Mouse (Mus musculus) neural tube, embryonic 11.5 days (tissue): Measurements from ENCODE around the gene Cenpu. TPM values are rescaled to one million over a fixed set of nuclear protein-coding genes. Genes with fewer than 3 reads are reported as not detected.

Experiments
- ATAC-seq: fragments of 200-750 bp; cut with Nextera tagmentation; 2 replicates; pipeline ENCODE4 v1.8.0; 2017; ENCODE audit warnings: moderate number of reproducible peaks, mild to moderate bottlenecking, moderate TSS enrichment, moderate library complexity; ENCODE audit not compliant: insufficient read depth, low FRiP score, low TSS enrichment
- DNase-seq: peaks from one replicate; pipeline ENCODE4 v3.0.0-alpha.2; 2015; ENCODE audit warnings: low spot score
- H3K27ac ChIP-seq: fragments of 300-500 bp; sonication (generic); 2 replicates; pipeline ENCODE4 v1.5.1; 2014; ENCODE audit warnings: low read depth, mild to moderate bottlenecking, low read length
- H3K27me3 ChIP-seq: fragments of 300-500 bp; sonication (generic); 2 replicates; pipeline ENCODE4 v1.6.1; 2014; ENCODE audit warnings: mild to moderate bottlenecking, low read length, mixed read lengths; ENCODE audit not compliant: control insufficient read depth, insufficient read depth
- H3K36me3 ChIP-seq: fragments of 300-500 bp; sonication (generic); 2 replicates; pipeline ENCODE4 v1.6.1; 2014; ENCODE audit warnings: mild to moderate bottlenecking, low read length, moderate library complexity, mixed read lengths; ENCODE audit not compliant: control insufficient read depth, insufficient read depth
- H3K4me1 ChIP-seq: fragments of 300-500 bp; sonication (generic); 2 replicates; pipeline ENCODE4 v1.6.1; 2014; ENCODE audit warnings: low read length, mixed read lengths; ENCODE audit not compliant: control insufficient read depth, insufficient read depth
- H3K4me2 ChIP-seq: fragments of 300-500 bp; sonication (generic); 2 replicates; pipeline ENCODE4 v1.6.1; 2014; ENCODE audit warnings: low read depth, mild to moderate bottlenecking, moderate library complexity
- H3K4me3 ChIP-seq: fragments of 300-500 bp; sonication (generic); 2 replicates; pipeline ENCODE4 v1.5.1; 2014; ENCODE audit warnings: low read depth, low read length
- H3K9ac ChIP-seq: fragments of 300-500 bp; sonication (generic); 2 replicates; pipeline ENCODE4 v1.6.1; 2014; ENCODE audit warnings: mild to moderate bottlenecking, low read length
- H3K9me3 ChIP-seq: fragments of 300-500 bp; sonication (generic); 2 replicates; pipeline ENCODE4 v1.6.1; 2016; ENCODE audit warnings: low read length; ENCODE audit not compliant: control insufficient read depth
- WGBS: fragments of 180-500 bp; shearing (Covaris S2); extraction: QIAGEN DNeasy Blood & Tissue Kit; methylation state at CpG from one replicate; pipeline ENCODE4 v1.1.7; 2014; 5-methylcytosine and 5-hydroxymethylcytosine counted together
- polyA plus RNA-seq: library from polyadenylated mRNA; unstranded; fragments of >200 nt; fragmentation: Nextera tagmentation; extraction: Ambion mirVana; gene quantifications from 2 replicates; pipeline ENCODE4 v1.2.1, GENCODE M21; 2014

Cenpu gene
- polyA plus RNA-seq, 1 experiment from 2014 or later = 30.0 TPM

- Histone ChIP-seq H3K36me3 (no peaks in the 10 kb centered on the region), H3K27me3 (no peaks in the 10 kb centered on the region), H3K4me3 (no peak overlapping the region), H3K4me2 (no peak overlapping the region), H3K4me1 (no peaks in the 10 kb centered on the region), H3K9ac (no peak overlapping the region), H3K27ac (no peak overlapping the region), H3K9me3 (no peaks in the 10 kb centered on the region)
- WGBS = 80% methylated on average over 6 of the region's 6 CpGs
- DNase-seq (no peak), ATAC-seq (no peak)
These were observed 8.2 kb upstream of the Cenpu start for GRCm38 (mm10) chr8:46543662-46544061.

DNA sequence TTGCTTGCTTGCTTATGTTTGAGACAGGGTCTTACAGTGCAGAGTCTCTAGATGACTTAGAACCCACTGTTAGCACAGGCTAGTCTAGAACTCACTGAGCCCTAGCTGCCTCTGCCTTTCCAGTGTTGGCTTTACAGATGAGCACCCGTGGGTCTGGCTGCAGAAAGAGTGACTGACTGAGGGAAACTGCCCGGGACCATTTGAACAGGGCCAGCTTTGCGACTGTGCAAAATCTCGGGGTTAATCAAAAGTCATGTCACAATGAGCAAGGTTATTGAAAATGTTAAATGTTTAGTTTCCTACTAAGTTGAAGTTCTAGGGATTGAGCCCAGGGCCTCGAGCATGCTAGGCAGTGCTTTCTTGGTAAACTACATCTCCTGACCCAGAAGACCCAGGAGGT, 6.0 kb upstream of the Cenpu start:
- DNase-seq = no peak
- Histone ChIP-seq H3K4me2 (no peak overlapping the region), H3K9ac (no peak overlapping the region), H3K27me3 (no peaks in the 10 kb centered on the region), H3K4me1 (no peaks in the 10 kb centered on the region), H3K36me3 (no peaks in the 10 kb centered on the region), H3K27ac (no peak overlapping the region), H3K9me3 (no peaks in the 10 kb centered on the region), H3K4me3 (no peak overlapping the region)
- ATAC-seq = no peak
- WGBS = 89% methylated on average over 5 of the region's 5 CpGs

DNA sequence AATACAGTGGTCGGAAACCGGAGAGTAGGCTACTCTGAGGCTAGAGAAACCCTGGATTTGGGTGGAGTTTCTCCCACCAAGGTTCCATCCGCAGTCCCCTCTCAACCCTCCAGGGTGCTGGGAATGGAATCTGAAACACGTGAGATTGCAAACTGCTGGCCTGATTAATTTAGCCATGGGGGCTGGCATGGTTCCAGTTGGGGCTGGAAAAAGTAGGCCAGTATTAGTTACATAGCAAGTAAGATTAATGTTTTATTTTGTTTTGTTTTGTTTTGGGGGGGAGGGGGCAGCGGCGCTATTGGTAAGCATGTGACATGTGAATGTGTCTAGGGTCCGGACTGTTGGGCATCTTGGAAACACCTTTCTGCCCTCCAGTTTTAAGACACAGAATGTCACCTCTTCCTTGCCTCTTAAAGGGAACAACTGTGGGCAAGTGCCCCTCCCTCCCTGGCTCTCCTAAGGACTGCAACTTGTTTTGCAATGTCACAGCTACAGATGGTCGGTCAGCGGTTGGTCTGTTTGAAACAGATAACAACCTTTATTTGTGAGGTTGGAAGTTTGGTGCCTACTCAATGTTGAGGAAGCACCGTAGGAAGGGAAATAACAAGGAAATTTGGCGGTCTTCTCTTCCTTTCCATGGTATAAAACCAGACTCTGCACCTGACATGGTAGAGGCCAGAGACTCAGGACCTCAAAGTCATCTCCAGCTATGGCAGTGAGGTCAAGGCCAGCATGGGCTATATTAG, 5.2 kb upstream of the Cenpu start:
- H3K4me1 ChIP-seq = no peaks in the 10 kb centered on the region
- no peaks in the 10 kb centered on the region for H3K27me3 ChIP-seq
- no peak for ATAC-seq
- H3K9ac ChIP-seq = no peak overlapping the region
- no peak overlapping the region for H3K4me3 ChIP-seq
- 84% methylated on average over 11 of the region's 11 CpGs for WGBS
- H3K36me3 ChIP-seq = no peaks in the 10 kb centered on the region
- DNase-seq = no peak
- no peak overlapping the region for H3K4me2 ChIP-seq
- H3K9me3 ChIP-seq = no peaks in the 10 kb centered on the region
- H3K27ac ChIP-seq = no peak overlapping the region

- DNase-seq (no peak), ATAC-seq (no peak)
- Histone ChIP-seq H3K4me2 (no peak overlapping the region), H3K27me3 (no peaks in the 10 kb centered on the region), H3K4me3 (no peak overlapping the region), H3K27ac (no peak overlapping the region), H3K4me1 (peaks cover under 1% of the 10 kb centered on the region), H3K9me3 (no peaks in the 10 kb centered on the region), H3K9ac (no peak overlapping the region), H3K36me3 (no peaks in the 10 kb centered on the region)
- WGBS = 61% methylated on average over 4 of the region's 4 CpGs
These were observed 4.6 kb upstream of the Cenpu start for GRCm38 (mm10) chr8:46547245-46547644.

- DNase-seq (no peak), ATAC-seq (no peak)
- no peaks in the 10 kb centered on the region for H3K27me3 ChIP-seq
- H3K4me2 ChIP-seq = no peak overlapping the region
- no peaks in the 10 kb centered on the region for H3K9me3 ChIP-seq
- H3K4me1 ChIP-seq = peaks cover 8% of the 10 kb centered on the region
- H3K36me3 ChIP-seq = no peaks in the 10 kb centered on the region
- no peak overlapping the region for H3K4me3 ChIP-seq
- no peak overlapping the region for H3K27ac ChIP-seq
- no peak overlapping the region for H3K9ac ChIP-seq
- 82% methylated on average over 8 of the region's 8 CpGs for WGBS
These were observed 1.8 kb upstream of the Cenpu start for GRCm38 (mm10) chr8:46550058-46550457.

DNA sequence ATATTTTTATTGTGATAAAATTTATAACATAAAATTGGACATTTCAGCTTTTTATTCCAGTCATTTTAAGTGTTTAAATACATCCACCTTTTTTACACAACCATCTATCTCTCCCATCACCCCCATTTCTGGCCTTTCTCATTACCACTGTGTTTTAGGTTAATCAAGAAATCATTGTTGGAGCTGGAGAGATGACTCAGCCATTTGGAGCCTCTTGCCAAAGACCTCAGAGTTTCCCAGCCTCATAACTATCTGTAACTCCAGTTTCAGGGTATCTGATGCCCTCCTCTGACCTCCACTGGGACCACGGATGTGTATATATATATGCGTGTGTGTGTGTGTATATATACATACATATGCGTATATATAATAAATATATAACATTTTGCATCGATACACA, 799 bp upstream of the Cenpu start:
- Histone ChIP-seq H3K9me3 (no peaks in the 10 kb centered on the region), H3K27ac (no peak overlapping the region), H3K36me3 (no peaks in the 10 kb centered on the region), H3K27me3 (no peaks in the 10 kb centered on the region), H3K4me1 (peaks cover 8% of the 10 kb centered on the region), H3K9ac (no peak overlapping the region), H3K4me3 (peak overlapping the region; percentile 67; the same call in 1 of the 2 replicates), H3K4me2 (peak overlapping the region; percentile 49)
- ATAC-seq (0 out of 2 replicates have a peak, but pooled peaks have one; percentile 28), DNase-seq (no peak)
- WGBS = 52% methylated on average over 4 of the region's 4 CpGs

GRCm38 (mm10) chr8:46552441-46552765, 575 bp downstream of the Cenpu start:
- no peak overlapping the region for H3K27ac ChIP-seq

GRCm38 (mm10) chr8:46559428-46559827, 7.6 kb downstream of the Cenpu start:
- H3K9ac ChIP-seq = no peak overlapping the region
- no peak for ATAC-seq
- H3K9me3 ChIP-seq = no peaks in the 10 kb centered on the region
- no peaks in the 10 kb centered on the region for H3K27me3 ChIP-seq
- peaks cover 2% of the 10 kb centered on the region; the same call in 1 of the 2 replicates for H3K36me3 ChIP-seq
- H3K4me3 ChIP-seq = no peak overlapping the region
- no peak overlapping the region for H3K27ac ChIP-seq
- peak; percentile 37 for DNase-seq
- H3K4me1 ChIP-seq = no peaks in the 10 kb centered on the region
- H3K4me2 ChIP-seq = no peak overlapping the region
- WGBS = 81% methylated on average over 6 of the region's 6 CpGs

More at GRCm38 (mm10) chr8:46552441-46552765, 575 bp downstream of the Cenpu start:
- Histone ChIP-seq H3K4me2 (peak overlapping the region; percentile 56), H3K9ac (peak overlapping the region; percentile 65), H3K36me3 (no peaks in the 10 kb centered on the region), H3K9me3 (no peaks in the 10 kb centered on the region), H3K27me3 (no peaks in the 10 kb centered on the region), H3K4me3 (peak overlapping the region; percentile 67), H3K4me1 (peaks cover 8% of the 10 kb centered on the region)
- 4% methylated on average over 10 of the region's 10 CpGs for WGBS
- ATAC-seq = no peak
- DNase-seq = no peak

DNA sequence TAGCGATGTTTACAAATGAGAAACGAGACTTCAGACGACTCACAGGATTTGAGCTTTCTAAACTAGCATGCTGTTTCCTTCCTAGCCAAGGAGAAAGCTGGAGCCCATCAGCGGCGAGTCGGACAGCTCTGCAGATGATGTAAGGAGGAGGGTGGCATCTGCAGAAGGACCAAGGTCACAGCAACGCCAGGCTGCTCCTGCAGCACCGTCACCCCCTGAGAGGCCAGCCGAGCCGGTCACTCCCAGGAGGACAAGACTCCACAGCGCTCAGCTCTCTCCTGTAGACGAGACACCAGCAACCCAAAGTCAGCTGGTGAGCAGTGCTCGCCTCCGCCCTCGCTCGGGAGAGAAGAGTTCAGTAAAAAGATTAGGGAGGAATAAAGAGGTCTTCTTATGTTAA, 10.5 kb downstream of the Cenpu start:
- Histone ChIP-seq H3K4me1 (no peaks in the 10 kb centered on the region), H3K4me3 (no peak overlapping the region), H3K36me3 (peaks cover 2% of the 10 kb centered on the region; the same call in 1 of the 2 replicates), H3K4me2 (no peak overlapping the region), H3K9ac (no peak overlapping the region), H3K9me3 (no peaks in the 10 kb centered on the region), H3K27me3 (no peaks in the 10 kb centered on the region), H3K27ac (no peak overlapping the region)
- DNase-seq = no peak
- WGBS = 93% methylated on average over 16 of the region's 16 CpGs
- no peak for ATAC-seq
